Mouse (Mus musculus) right cerebral cortex, postnatal 10 days (tissue): Measurements from ENCODE around the gene Nfatc2.
A peak's percentile ranks its signal among the peaks of the same experiment; 100 is the strongest.

Experiments used
- DNase-seq, 2 experiments: peaks; one replicate each; pipeline ENCODE4 v3.0.0; 2021; ENCODE audit warnings: low spot score in 2 of 2

The Nfatc2 gene

DNA sequence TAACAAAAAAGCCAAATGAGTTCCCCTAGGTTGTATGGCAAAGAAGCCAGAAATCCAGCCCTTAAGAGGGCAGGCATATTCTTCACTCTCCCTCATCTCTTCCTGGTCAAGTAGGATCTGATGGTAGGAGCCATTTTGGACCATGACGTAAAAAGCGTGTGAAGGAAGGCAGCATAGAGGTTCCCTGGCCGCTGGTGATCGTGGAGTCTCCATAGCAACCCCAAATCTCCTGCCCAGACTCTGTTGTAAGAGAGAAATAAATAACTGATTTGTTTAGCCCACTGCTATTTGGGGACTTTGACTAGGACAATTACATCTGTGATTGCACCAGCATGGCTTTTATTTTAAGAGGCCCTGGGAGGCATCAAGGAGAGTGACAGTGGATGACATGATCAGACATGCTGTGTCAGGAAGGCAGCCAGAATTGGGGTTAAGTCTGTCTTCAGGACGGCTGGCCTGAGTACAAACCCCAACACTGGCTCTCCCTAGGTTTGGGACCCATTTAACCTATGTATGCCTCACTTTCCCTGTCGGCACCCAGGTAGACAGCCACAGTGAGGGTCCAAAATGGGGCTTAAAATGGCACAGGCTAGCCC is 8.3 kb upstream of the Nfatc2 start:
- peak; percentile 69 to 84 for DNase-seq

- DNase-seq: no peak
Measured at GRCm38 (mm10) chr2:168608125-168608564, 6.7 kb upstream of the Nfatc2 start.

- DNase-seq: no peak
Measured at GRCm38 (mm10) chr2:168604655-168605070, 3.2 kb upstream of the Nfatc2 start.

GRCm38 (mm10) chr2:168602387-168602741 is 907 bp upstream of the Nfatc2 start:
- no peak for DNase-seq

DNA sequence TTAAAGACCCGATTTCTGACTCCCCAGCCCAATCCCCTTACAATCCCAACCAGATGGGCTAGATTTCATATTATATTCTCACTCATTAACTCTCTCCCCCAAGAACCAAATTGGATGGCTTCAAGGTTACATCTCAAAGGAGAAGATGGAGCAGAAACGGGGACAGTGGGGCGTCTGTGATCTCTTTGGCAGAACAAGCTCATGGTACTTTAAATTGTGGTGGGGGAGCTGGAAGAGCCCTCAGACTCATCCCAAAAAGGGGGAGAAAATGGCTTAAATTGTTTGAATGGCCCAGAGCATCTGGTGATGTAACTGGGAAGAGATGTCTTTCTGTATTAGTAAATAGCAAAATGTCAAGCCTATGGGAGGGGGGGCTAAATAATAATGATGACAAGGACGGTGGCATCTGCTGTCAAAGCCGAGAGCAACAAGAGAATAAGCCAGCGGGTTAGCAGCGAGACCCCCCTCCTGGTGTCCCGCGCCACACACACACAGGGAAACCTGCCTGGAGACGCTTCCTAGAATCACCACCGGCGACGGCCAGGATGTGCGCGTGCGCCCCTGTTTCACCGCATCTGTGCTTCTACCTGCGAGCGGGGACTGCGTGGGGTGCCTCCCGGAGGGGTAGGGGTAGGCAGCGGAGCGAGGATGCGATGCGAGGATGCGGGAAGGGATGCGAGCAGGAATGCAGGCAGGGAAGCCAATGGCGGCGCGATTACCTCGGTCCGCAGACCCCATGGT is 537 bp downstream of the Nfatc2 start:
- peak; percentile 75 to 78 for DNase-seq

- no peak for DNase-seq
Measured at GRCm38 (mm10) chr2:168595693-168596092, 5.8 kb downstream of the Nfatc2 start.

- DNase-seq: no peak
Measured at GRCm38 (mm10) chr2:168593676-168594075, 7.8 kb downstream of the Nfatc2 start.

DNA sequence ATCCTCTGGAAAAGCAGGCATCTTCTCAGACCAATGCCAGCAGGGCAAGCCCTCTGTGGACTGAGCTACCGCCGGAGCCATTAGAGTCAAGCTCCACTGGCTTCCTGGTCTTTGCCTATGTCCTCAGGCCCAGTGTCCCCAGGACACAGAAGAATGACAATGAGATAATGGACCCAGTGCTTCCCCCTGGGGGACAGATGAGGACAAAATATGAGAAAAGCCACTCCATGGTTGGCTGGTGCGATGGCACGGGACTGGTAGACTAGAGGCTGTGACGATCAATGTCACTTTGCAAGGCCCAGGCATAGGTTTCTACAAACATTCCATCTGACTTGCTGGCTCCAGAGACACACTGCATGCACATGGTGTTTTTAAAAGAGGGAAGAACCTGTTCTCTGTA is 8.5 kb downstream of the Nfatc2 start:
- no peak for DNase-seq

- no peak for DNase-seq
Measured at GRCm38 (mm10) chr2:168591076-168591475, 10.4 kb downstream of the Nfatc2 start.

GRCm38 (mm10) chr2:168590556-168590955 is 10.9 kb downstream of the Nfatc2 start:
- no peak for DNase-seq

GRCm38 (mm10) chr2:168590168-168590551 is 11.3 kb downstream of the Nfatc2 start:
- DNase-seq: no peak

DNA sequence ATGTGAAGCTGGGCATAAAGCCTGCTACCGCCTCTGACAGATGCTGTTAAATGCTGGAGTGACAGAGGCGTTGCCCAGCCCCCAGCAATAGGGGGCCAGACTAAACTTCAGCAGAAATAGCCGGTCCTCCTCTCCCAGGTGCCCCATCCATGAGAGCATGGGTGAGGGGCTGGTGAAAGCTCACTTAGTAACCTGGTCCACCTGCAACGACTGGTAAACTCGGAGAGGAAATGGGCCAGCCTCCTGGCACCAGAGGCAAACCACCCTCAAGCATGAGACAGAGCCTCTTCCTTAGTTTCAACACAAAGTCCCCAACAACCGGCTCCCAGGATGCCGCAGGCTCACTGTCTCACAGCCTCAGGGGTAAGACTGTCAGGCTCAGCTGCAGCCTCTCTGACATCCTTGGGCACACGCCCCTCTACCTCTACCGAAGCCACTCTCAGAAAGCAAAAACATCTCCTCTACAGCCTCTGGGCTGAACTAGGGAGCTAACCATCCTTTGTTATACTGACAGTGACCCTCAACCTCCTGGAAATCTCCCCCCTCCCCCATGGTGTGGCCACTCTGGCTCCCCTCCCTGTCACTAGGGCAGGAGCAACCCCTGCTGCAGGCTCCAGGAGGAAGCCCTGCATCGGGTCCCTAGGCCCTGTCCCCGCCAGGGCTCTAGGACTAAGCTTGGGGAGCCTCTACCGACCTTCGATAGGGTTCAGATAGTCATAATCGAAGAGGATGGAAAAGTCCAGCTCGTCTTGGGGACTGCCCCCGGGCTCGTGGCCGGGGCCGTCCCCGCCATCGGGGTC is 11.9 kb downstream of the Nfatc2 start:
- DNase-seq: no peak

DNA sequence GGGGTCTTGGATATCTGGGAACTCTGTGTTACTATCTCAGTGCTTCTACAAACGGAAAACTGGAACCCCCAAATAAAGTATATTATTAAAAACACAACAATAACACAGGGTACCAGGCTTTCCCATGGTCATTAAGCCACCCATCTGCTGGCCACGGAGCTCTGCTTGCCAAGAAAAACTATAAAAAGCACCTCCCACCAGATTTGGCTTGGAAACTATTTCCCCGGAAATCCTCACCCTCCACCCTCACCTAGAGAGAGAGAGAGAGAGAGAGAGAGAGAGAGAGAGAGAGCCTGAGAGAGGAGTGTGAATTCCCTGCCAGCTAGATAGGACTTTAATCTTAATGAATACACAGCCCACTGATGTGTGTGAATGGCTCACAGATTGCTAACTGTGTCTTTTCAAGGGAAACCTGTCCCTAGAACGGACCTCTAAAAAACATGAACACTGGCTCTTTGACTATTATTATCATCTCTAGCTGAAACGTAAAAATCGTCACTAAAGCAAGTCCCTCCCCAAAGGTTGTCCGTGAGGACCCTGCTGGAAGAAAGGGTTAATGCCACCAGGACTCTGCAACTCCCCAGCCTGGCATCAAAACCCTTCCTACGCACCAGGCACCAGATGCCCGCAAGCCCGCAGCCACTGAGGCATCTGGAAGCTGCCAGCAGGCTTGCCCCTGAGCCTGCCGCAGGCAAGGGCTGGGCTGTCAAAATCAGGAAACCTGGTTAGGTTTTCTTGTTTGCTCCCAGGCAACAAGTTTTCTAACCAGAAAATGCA is 12.7 kb downstream of the Nfatc2 start:
- DNase-seq: no peak

DNA sequence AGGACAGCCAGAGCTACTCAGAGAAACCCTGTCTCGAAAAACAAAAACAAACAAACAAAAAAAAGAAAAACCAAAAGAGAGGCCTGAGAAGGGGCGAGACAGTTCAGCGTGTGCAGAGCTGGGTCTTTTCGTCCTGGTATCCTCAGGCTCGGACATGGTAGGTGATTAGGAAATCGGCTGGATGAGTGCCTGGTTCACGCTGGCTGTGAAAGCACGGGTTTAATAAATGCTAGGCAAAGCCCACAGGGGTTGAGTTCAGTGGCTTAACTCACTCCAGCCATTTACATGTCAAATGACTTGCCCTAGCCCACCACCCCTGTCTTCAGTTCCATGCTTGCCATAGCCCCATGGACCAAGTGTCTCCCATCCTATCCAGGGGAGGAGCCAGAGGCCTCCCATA is 14.3 kb downstream of the Nfatc2 start:
- DNase-seq: no peak

- DNase-seq: no peak
Measured at GRCm38 (mm10) chr2:168586512-168586911, 14.9 kb downstream of the Nfatc2 start.

- DNase-seq: no peak
Measured at GRCm38 (mm10) chr2:168584857-168585256, 16.6 kb downstream of the Nfatc2 start.

GRCm38 (mm10) chr2:168584408-168584807 is 17.0 kb downstream of the Nfatc2 start:
- no peak for DNase-seq

DNA sequence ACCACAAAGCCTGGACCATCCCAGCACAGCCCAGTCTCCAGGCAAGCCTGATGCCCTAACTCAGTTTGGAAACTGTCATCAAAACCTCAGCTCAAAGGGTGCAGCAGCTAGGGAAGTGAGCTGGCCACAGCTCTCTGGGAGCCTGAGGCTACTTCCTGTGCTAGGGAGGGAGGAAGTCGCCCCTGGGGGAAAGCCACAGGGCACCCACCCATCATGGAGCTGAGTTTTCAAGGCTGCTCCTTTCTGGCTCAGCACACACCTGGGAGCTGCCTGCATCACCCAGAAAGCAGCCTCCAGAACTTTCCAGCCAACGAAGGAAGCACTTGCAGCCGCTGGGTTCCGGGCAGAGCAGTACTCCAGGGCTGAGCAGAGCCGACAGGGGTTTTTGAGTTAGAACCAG is 18.4 kb downstream of the Nfatc2 start:
- DNase-seq: no peak

DNA sequence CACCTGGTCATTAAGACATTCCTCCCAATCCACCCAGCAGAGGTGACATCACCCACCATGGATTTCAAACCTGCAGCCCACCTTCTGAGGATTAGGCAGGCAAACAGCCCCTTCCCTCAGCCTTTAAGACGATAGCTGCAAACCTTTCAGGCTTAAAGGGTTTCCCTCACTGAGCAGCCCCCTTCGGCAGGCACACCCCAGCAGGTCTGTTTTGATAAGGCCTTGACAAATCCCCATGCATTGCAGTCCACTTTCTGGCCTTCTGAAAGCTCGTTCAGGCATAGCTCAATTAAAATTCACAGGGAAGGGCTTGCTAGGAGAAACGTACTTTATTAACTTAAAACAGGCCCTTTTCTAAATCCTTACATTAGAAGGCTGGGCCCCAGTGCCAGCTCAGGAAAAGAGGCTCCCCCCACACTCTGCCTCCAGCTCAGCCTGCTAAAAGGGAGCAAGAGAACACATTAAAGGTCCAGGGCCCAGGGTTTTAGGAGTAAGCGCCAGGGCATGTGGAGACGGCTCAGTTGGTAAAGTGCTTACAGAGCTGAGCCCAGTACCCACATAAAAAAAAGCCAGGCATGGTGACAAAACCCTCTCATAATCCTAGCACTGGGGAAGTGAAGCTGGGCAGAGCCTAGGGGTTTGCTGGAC is 20.1 kb downstream of the Nfatc2 start:
- DNase-seq: no peak

- no peak for DNase-seq
Measured at GRCm38 (mm10) chr2:168580295-168580915, 21.1 kb downstream of the Nfatc2 start.

DNA sequence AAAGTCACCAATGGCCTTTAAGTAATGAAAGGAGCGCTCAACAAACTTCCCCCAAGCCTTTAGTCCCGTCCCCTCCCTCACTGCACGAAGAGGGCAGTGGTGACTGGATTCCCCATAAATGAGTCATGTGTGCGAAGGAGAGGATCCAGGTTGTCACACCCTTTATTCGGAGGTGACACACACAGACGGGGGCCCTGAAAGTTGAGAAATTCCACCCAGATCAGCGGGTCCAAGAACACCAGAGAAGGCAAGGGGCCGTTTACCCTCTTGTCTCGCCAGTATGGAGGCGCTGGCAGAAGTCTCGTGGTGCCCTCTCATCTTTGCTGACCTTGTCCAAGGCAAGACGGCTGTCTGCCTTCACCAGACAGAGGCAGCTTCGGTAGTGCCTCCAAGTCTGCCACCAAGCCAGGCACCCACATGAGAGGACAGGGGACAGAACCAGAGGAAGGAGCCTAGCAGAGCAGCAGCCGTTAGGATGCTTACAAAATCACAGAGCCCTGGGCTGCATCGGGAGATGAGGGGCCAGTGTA is 21.8 kb downstream of the Nfatc2 start:
- DNase-seq: no peak
